In the genomic region with DNA sequence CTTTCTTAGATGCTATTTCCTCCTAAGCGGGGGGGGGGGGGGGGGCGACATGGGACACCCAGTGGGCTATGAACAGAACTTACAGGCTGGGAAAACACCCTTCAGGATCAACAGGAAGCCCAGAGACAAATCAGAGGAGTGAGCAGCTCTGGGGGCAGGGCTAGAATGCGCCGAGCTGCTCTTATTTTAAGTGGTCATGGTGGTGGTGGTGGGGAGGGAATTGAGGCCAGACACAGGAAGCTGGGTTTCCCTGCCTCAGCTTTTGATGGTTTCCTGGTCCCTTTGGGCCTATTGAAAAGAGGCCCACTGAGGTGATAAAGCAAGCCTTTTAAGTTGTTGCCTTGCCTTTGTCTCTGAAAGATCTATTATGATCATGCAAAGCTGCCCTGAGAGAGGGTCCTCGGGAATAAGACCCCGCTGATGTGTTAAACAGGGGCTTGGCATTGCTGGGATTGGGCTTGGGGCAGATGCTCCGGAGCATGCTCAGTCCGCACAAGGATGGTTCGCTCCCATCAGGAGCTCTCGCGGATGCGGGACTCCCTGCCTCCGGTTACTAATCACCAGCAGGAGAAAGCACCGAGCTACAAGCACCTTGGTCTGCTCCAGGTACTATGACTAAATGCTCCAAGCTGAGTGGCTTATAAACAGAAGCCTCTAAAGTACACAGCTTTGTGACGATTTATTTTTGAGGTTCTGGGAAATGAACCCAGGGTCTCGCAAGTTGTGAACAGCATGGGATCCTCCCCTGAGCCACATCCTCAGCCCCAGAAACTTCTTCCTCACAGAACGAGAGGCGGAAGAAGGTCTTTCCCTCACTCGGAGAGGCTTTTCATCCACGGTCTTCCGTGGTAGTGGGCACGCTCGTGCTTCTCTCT, we compare ENCODE assay signal across 8 mouse cellular contexts. TPM values are rescaled to one million over a fixed set of nuclear protein-coding genes. Genes with fewer than 3 reads are reported as not detected.
DNase-seq lines count a peak whose midpoint lies in the region; ATAC-seq lines count a peak whose summit lies in the region.

No protein-coding gene starts in this region.

- no peaks in the 10 kb centered on the region for H3K9me3 ChIP-seq in heart, embryonic 11.5 days (replicated peaks; ENCODE audit: control insufficient read depth, low read length)
- H3K9me3 ChIP-seq in heart, embryonic 12.5 days (replicated peaks) = no peaks in the 10 kb centered on the region
- no peaks in the 10 kb centered on the region for H3K9me3 ChIP-seq in hindbrain, embryonic 15.5 days
- H3K9me3 ChIP-seq in midbrain, embryonic 15.5 days = no peaks in the 10 kb centered on the region

- 26% methylated on average over 21 of the region's 23 CpGs for WGBS in heart, embryonic 11.5 days (ENCODE audit: insufficient replicate concordance)
- 32% methylated on average over 23 of the region's 23 CpGs for WGBS in heart, embryonic 12.5 days
- WGBS in hindbrain, embryonic 15.5 days = 34% methylated on average over 22 of the region's 23 CpGs
- 31% methylated on average over 23 of the region's 23 CpGs for WGBS in midbrain, embryonic 15.5 days

- no peak overlapping the region for H3K27ac ChIP-seq in heart, embryonic 11.5 days (ENCODE audit: low read depth, low read length)
- no peak overlapping the region for H3K27ac ChIP-seq in heart, embryonic 12.5 days (ENCODE audit: poor library complexity, severe bottlenecking)
- no peak overlapping the region for H3K27ac ChIP-seq in hindbrain, embryonic 15.5 days (replicated peaks)
- no peak overlapping the region for H3K27ac ChIP-seq in midbrain, embryonic 15.5 days

- H3K9ac ChIP-seq in heart, embryonic 11.5 days (ENCODE audit: low read depth, low read length) = no peak overlapping the region
- H3K9ac ChIP-seq in heart, embryonic 12.5 days = no peak overlapping the region
- no peak overlapping the region for H3K9ac ChIP-seq in hindbrain, embryonic 15.5 days
- no peak overlapping the region for H3K9ac ChIP-seq in midbrain, embryonic 15.5 days

- no peaks in the 10 kb centered on the region for H3K27me3 ChIP-seq in heart, embryonic 11.5 days (ENCODE audit: control insufficient read depth, insufficient read depth, low read length)
- H3K27me3 ChIP-seq in heart, embryonic 12.5 days (replicated peaks) = no peaks in the 10 kb centered on the region
- no peaks in the 10 kb centered on the region for H3K27me3 ChIP-seq in hindbrain, embryonic 15.5 days
- H3K27me3 ChIP-seq in midbrain, embryonic 15.5 days (replicated peaks) = no peaks in the 10 kb centered on the region

- peaks cover 12% of the 10 kb centered on the region for H3K4me1 ChIP-seq in heart, embryonic 11.5 days (ENCODE audit: control insufficient read depth, insufficient read depth, low read length)
- H3K4me1 ChIP-seq in heart, embryonic 12.5 days (replicated peaks) = peaks cover 24% of the 10 kb centered on the region
- H3K4me1 ChIP-seq in hindbrain, embryonic 15.5 days (replicated peaks) = peaks cover 15% of the 10 kb centered on the region; the same call in 1 of the 2 replicates
- 0 out of 2 replicates have a peak, but pooled peaks cover 6% of the 10 kb centered on the region for H3K4me1 ChIP-seq in midbrain, embryonic 15.5 days

- H3K4me3 ChIP-seq in heart, embryonic 11.5 days (ENCODE audit: low read depth, low read length) = no peak overlapping the region
- no peak overlapping the region for H3K4me3 ChIP-seq in heart, embryonic 12.5 days
- no peak overlapping the region for H3K4me3 ChIP-seq in hindbrain, embryonic 15.5 days
- H3K4me3 ChIP-seq in midbrain, embryonic 15.5 days = no peak overlapping the region

- no peak for ATAC-seq in heart, embryonic 11.5 days (replicated peaks; ENCODE audit: insufficient number of reproducible peaks, low FRiP score, low TSS enrichment)
- ATAC-seq in heart, embryonic 12.5 days (ENCODE audit: insufficient number of reproducible peaks, low FRiP score) = no peak
- peak; percentile 77 for ATAC-seq in activated CD4-positive, CD25-positive, alpha-beta regulatory T cell, adult 4 months
- no peak for ATAC-seq in hindbrain, embryonic 15.5 days (ENCODE audit: low FRiP score, low read depth)
- 0 out of 2 replicates have a peak, but pooled peaks have one; percentile 28 for ATAC-seq in midbrain, embryonic 15.5 days (replicated peaks)
- no peak for ATAC-seq in megakaryocyte-erythroid progenitor cell, adult 5-6 weeks (replicated peaks; ENCODE audit: low FRiP score, low TSS enrichment, poor library complexity, severe bottlenecking)

- H3K36me3 ChIP-seq in heart, embryonic 11.5 days (ENCODE audit: control insufficient read depth, insufficient read depth, low read length) = no peaks in the 10 kb centered on the region
- no peaks in the 10 kb centered on the region for H3K36me3 ChIP-seq in heart, embryonic 12.5 days
- no peaks in the 10 kb centered on the region for H3K36me3 ChIP-seq in hindbrain, embryonic 15.5 days
- no peaks in the 10 kb centered on the region for H3K36me3 ChIP-seq in midbrain, embryonic 15.5 days (replicated peaks)

- no peak for DNase-seq in cerebellum, adult 18-20 months
- no peak for DNase-seq in kidney, adult 8-10 months

- peak overlapping the region; percentile 32; the same call in 1 of the 2 replicates for H3K4me2 ChIP-seq in heart, embryonic 11.5 days
- H3K4me2 ChIP-seq in heart, embryonic 12.5 days = no peak overlapping the region
- H3K4me2 ChIP-seq in hindbrain, embryonic 15.5 days = peak overlapping the region; percentile 31
- peak overlapping the region; percentile 27 for H3K4me2 ChIP-seq in midbrain, embryonic 15.5 days

RNA-seq across cellular contexts. Expression of gene Mxi1, which starts 46.2 kb away (rescaled TPM):
- polyA plus RNA-seq in heart, embryonic 11.5 days (2014; fragmentation: Nextera tagmentation; extraction: Ambion mirVana) = 33.1 and 36.6 TPM in 2 replicates
- 40.0 and 42.7 TPM in 2 replicates for polyA plus RNA-seq in heart, embryonic 12.5 days (2016; fragmentation: Nextera tagmentation; extraction: Ambion mirVana)
- polyA plus RNA-seq in activated CD4-positive, CD25-positive, alpha-beta regulatory T cell, adult 4 months (2017; shearing (Covaris generic)) = 1 to 10 TPM; 4.7 to 4.9 TPM
- 48.7 and 52.7 TPM in 2 replicates for polyA plus RNA-seq in hindbrain, embryonic 15.5 days (2015; fragmentation: Nextera tagmentation; extraction: Ambion mirVana)
- polyA plus RNA-seq in midbrain, embryonic 15.5 days (2015; fragmentation: Nextera tagmentation; extraction: Ambion mirVana) = 49.6 and 53.3 TPM in 2 replicates
- 21.1 and 25.3 TPM in 2 replicates for total RNA-seq in megakaryocyte-erythroid progenitor cell, adult 5-6 weeks (2014; fragmentation: Nextera tagmentation)
- 82.7 and 86.4 TPM in 2 replicates for total RNA-seq in megakaryocyte-erythroid progenitor cell, adult 5-6 weeks (2017)

Comparison
In these comparisons a context has a peak if more than half of its experiments do, and no peak if none do; other contexts are left out.
1. ATAC-seq: peak in activated CD4-positive, CD25-positive, alpha-beta regulatory T cell, adult 4 months (single experiment) and midbrain, embryonic 15.5 days (single experiment); none in heart, embryonic 11.5 days (single experiment), heart, embryonic 12.5 days (single experiment), hindbrain, embryonic 15.5 days (single experiment) and megakaryocyte-erythroid progenitor cell, adult 5-6 weeks (single experiment).